Mouse (Mus musculus) midbrain, embryonic 14.5 days (tissue): ENCODE data around the gene Fgfr2. TPM values are rescaled to one million over a fixed set of nuclear protein-coding genes. Genes with fewer than 3 reads are reported as not detected.

Experiments used
- ATAC-seq: fragments of 200-750 bp; cut with Nextera tagmentation; 2 replicates; pipeline ENCODE4 v1.8.0; 2017; ENCODE audit warnings: moderate number of reproducible peaks, moderate library complexity; ENCODE audit not compliant: low FRiP score, low TSS enrichment
- DNase-seq: peaks from one replicate; pipeline ENCODE4 v3.0.0-alpha.2; 2015
- H3K27ac ChIP-seq: fragments of 300-500 bp; sonication (generic); replicated peaks from 2 replicates; pipeline ENCODE4 v1.5.1; 2014; ENCODE audit warnings: mild to moderate bottlenecking, low read depth, low read length, moderate library complexity
- H3K27me3 ChIP-seq: fragments of 300-500 bp; sonication (generic); 2 replicates; pipeline ENCODE4 v1.6.1; 2014; ENCODE audit warnings: low read length, control low read depth, mixed read lengths; ENCODE audit not compliant: control insufficient read depth, insufficient read depth
- H3K36me3 ChIP-seq: fragments of 300-500 bp; sonication (generic); 2 replicates; pipeline ENCODE4 v1.6.1; 2014; ENCODE audit warnings: low read length, control low read depth; ENCODE audit not compliant: control insufficient read depth, insufficient read depth
- H3K4me1 ChIP-seq: fragments of 300-500 bp; sonication (generic); 2 replicates; pipeline ENCODE4 v1.6.1; 2014; ENCODE audit warnings: mild to moderate bottlenecking, antibody characterized with exemption, low read length, control low read depth; ENCODE audit not compliant: control insufficient read depth, insufficient read depth
- H3K4me2 ChIP-seq: fragments of 300-500 bp; sonication (generic); 2 replicates; pipeline ENCODE4 v1.6.1; 2014; ENCODE audit warnings: mild to moderate bottlenecking, low read length, moderate library complexity
- H3K4me3 ChIP-seq: fragments of 300-500 bp; sonication (generic); replicated peaks from 2 replicates; pipeline ENCODE4 v1.5.1; 2014; ENCODE audit warnings: low read depth, low read length
- H3K9ac ChIP-seq: fragments of 300-500 bp; sonication (generic); replicated peaks from 2 replicates; pipeline ENCODE4 v1.6.1; 2014; ENCODE audit warnings: mild to moderate bottlenecking, low read length, moderate library complexity
- H3K9me3 ChIP-seq: fragments of 300-500 bp; sonication (generic); 2 replicates; pipeline ENCODE4 v1.6.1; 2016; ENCODE audit warnings: low read length, control low read depth, mixed read lengths; ENCODE audit not compliant: control insufficient read depth
- WGBS: fragments of 180-500 bp; shearing (Covaris S2); extraction: QIAGEN DNeasy Blood & Tissue Kit; methylation state at CpG from one replicate; pipeline ENCODE4 v1.1.7; 2014; 5-methylcytosine and 5-hydroxymethylcytosine counted together
- polyA plus RNA-seq: library from polyadenylated mRNA; unstranded; fragments of >200 nt; fragmentation: Nextera tagmentation; extraction: Ambion mirVana; gene quantifications from 2 replicates; pipeline ENCODE4 v1.2.1, GENCODE M21; 2014

Gene Fgfr2
- polyA plus RNA-seq, 1 experiment from 2014 or later: 28.1 TPM

DNA sequence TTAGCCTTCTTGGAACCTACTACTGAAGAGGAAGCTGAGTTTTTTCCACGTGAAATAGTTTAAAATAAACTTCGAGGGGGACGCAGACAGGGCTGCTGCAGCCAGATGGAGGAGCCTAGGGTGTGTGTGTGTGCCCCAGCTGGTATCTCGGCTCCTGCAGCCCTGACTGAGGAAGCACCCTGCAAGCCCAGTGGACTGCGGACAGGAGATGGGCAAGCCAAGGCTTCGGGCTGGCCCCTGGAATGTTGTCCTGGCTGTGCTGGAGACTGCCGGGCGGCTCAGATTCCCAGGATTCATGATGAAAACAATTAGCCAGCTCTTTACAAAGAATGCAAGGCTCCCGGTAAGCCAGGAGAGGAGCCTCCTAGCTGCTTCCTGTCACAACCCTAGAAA is 465.1 kb downstream of the Fgfr2 start:
- no peak overlapping the region for H3K4me3 ChIP-seq
- no peaks in the 10 kb centered on the region for H3K36me3 ChIP-seq
- ATAC-seq (no peak), DNase-seq (peak; percentile 21)
- H3K4me1 ChIP-seq: no peaks in the 10 kb centered on the region; the same call in 1 of the 2 replicates
- H3K27me3 ChIP-seq: no peaks in the 10 kb centered on the region
- no peak overlapping the region for H3K9ac ChIP-seq
- 24% methylated on average over 9 of the region's 9 CpGs for WGBS
- H3K27ac ChIP-seq: no peak overlapping the region
- H3K4me2 ChIP-seq: no peak overlapping the region
- H3K9me3 ChIP-seq: no peaks in the 10 kb centered on the region

DNA sequence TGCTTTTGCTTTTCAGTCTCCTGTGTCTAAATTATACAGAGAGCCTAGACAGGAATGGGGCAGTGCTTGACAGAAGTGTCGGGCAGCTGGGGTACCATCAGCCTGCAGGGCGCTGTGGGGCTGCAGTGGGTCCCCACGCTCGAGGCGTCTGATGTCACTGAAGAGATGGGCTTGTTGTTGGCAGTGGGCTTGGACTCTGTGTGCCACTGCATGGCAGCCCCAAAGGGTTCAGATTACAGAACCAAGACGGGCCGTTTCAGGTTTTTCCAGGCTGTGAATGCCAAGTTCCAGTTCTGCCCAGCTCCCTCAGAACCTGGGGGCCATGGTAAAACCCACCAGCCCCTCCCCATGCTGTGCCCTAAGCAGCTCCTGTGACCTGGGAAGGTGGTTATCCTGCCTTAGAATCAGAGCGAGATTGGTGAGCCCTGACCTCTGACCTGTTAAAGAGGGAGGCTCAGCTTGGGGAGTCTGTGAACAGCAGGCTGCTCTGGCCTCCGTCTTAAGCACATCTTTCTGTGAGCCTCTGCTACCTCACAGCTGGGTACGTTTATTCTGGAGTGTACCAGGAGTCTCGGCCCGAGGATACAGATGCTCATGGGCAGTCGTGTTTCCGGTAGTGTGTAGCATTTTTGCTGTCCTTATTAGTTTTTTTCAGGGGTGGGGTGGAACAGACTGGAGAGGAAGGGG is 465.6 kb downstream of the Fgfr2 start:
- 41% methylated on average over 14 of the region's 14 CpGs for WGBS
- ATAC-seq (no peak), DNase-seq (peak; percentile 12)
- H3K4me3 ChIP-seq: no peak overlapping the region
- no peaks in the 10 kb centered on the region for H3K36me3 ChIP-seq
- no peaks in the 10 kb centered on the region for H3K27me3 ChIP-seq
- H3K9ac ChIP-seq: no peak overlapping the region
- no peak overlapping the region for H3K4me2 ChIP-seq
- no peaks in the 10 kb centered on the region for H3K9me3 ChIP-seq
- H3K4me1 ChIP-seq: no peaks in the 10 kb centered on the region; the same call in 1 of the 2 replicates
- no peak overlapping the region for H3K27ac ChIP-seq

DNA sequence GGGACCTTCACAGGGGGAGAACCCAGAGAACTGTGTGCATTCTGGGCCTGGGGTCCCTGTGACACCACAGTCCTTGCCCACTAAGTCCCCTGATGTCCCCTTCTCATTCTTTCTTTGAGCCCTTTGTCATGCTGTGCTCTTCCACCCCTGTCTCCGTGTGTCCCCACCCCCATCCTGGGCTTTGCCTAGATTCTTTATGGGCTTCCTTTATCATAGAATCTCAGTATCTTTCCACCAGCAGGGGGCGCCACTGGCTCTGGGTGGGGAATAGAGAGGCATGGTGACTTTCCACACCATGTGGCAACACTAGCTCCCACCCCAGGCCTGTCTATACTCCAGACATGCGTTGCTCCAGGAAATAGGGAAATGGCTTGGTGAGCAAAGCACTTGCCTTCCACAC is 466.6 kb downstream of the Fgfr2 start:
- Histone ChIP-seq H3K27me3 (no peaks in the 10 kb centered on the region), H3K4me3 (no peak overlapping the region), H3K9ac (no peak overlapping the region), H3K27ac (no peak overlapping the region), H3K4me2 (no peak overlapping the region), H3K36me3 (no peaks in the 10 kb centered on the region), H3K4me1 (no peaks in the 10 kb centered on the region; the same call in 1 of the 2 replicates), H3K9me3 (no peaks in the 10 kb centered on the region)
- 4% methylated on average over 3 of the region's 3 CpGs for WGBS
- peak; percentile 41; the same call in 1 of the 2 replicates for ATAC-seq
- peak; percentile 88 for DNase-seq

DNA sequence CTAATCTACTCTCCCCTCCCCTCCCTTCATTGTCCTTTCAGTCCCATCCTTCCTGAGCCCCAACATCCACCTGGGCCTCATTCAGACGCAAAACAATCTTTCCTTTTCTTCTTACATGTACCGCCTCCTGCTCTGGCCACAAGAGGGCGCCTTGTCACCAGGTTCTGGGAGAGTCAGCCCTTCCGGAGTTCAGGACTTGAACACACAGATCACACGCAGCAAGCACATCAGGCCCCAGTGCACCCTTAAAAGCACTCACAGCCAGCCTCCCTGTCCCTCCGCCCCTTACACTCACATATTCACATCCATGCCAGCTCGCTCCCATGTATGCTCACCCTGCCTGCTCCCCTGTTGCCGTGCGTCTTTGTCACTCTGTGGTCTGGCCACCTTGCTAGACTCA is 467.1 kb downstream of the Fgfr2 start:
- Histone ChIP-seq H3K27me3 (no peaks in the 10 kb centered on the region), H3K27ac (no peak overlapping the region), H3K4me2 (no peak overlapping the region), H3K4me3 (no peak overlapping the region), H3K9me3 (no peaks in the 10 kb centered on the region), H3K4me1 (no peaks in the 10 kb centered on the region; the same call in 1 of the 2 replicates), H3K9ac (no peak overlapping the region), H3K36me3 (no peaks in the 10 kb centered on the region)
- 16% methylated on average over 9 of the region's 9 CpGs for WGBS
- peak; percentile 95 for DNase-seq
- peak; percentile 65 for ATAC-seq

DNA sequence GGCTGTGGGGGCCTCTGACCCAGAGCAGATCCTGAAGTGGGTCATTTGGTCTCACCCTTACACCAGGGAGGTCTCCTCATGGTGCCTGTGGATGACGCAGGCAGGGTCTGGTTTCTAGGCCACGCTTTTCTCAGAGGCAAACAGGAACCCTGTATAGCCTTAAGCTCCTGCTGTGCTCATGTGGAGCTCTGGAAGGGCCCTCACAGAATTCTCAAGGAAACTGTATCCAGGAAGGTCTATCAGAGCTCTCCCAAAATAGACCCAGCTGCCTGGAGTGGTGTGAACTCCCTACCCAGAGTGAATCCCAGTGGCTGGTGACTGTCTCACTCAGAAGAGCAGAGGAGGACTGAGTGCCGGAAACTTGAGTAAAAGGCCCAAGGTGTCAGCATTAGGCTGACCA is 468.7 kb downstream of the Fgfr2 start:
- no peak overlapping the region for H3K4me3 ChIP-seq
- H3K9me3 ChIP-seq: no peaks in the 10 kb centered on the region
- WGBS: 83% methylated on average over 3 of the region's 3 CpGs
- no peak overlapping the region for H3K27ac ChIP-seq
- no peak overlapping the region for H3K9ac ChIP-seq
- no peaks in the 10 kb centered on the region; the same call in 1 of the 2 replicates for H3K4me1 ChIP-seq
- no peak overlapping the region for H3K4me2 ChIP-seq
- ATAC-seq (no peak), DNase-seq (no peak)
- H3K36me3 ChIP-seq: no peaks in the 10 kb centered on the region
- H3K27me3 ChIP-seq: no peaks in the 10 kb centered on the region

DNA sequence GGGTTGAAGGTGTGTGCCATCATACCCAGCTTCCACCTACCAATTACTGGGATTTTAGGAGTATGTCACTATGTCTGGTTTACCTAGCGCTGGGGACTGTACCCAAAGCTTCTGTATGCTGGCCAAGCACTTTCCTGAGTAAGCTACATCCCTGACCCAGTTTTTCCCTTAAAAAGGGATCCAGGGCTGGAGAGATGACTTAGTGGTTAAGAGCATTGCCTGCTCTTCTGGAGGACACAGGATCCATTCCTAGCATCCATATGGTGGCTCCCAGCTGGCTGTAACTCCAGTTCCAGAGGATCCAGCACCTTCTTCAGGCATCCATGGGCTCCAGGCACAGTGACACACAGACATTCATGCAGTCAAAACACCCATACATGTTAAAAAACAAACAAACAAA is 476.6 kb downstream of the Fgfr2 start:
- 100% methylated on average over 1 of the region's 1 CpGs for WGBS
- H3K4me2 ChIP-seq: no peak overlapping the region
- no peaks in the 10 kb centered on the region for H3K9me3 ChIP-seq
- ATAC-seq (no peak), DNase-seq (no peak)
- peaks cover 2% of the 10 kb centered on the region; the same call in 1 of the 2 replicates for H3K36me3 ChIP-seq
- H3K9ac ChIP-seq: no peak overlapping the region
- H3K4me3 ChIP-seq: no peak overlapping the region
- H3K27me3 ChIP-seq: no peaks in the 10 kb centered on the region
- H3K4me1 ChIP-seq: no peaks in the 10 kb centered on the region
- H3K27ac ChIP-seq: no peak overlapping the region

DNA sequence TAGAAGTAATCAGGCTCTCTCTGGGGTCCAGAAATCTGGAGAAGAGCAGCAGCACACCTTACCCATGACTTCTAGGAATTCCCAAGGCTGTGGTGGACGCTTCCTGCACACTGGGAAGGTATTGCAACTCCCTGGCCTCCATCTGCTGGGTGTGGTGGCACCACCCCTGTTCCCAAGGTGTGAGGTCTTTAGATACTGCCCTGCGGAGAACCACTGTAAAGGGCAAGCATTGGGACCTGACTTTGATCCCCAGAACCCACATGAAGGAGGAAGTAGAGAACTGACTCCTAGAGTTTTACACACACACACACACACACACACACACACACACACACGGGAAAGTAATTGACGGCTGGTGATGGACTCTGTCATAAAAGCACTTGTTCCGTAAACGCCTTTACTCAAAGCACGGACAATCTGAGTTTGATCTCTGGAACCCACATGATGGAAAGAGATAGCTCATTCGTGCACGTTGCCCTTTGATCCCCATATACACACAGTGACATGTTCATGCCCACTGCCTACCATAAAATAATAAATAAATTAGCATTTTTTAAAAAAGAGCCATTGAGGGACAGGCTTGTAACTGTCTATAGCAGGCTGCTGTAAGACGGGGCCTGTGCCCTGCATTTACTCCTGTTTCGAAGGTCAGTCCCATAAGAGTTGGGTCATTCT is 478.4 kb downstream of the Fgfr2 start:
- 85% methylated on average over 11 of the region's 11 CpGs for WGBS
- Histone ChIP-seq H3K27ac (no peak overlapping the region), H3K36me3 (peaks cover 3% of the 10 kb centered on the region; the same call in 1 of the 2 replicates), H3K9me3 (no peaks in the 10 kb centered on the region), H3K4me3 (no peak overlapping the region), H3K27me3 (no peaks in the 10 kb centered on the region), H3K4me2 (no peak overlapping the region), H3K9ac (no peak overlapping the region), H3K4me1 (no peaks in the 10 kb centered on the region; the same call in 1 of the 2 replicates)
- ATAC-seq (no peak), DNase-seq (no peak)

DNA sequence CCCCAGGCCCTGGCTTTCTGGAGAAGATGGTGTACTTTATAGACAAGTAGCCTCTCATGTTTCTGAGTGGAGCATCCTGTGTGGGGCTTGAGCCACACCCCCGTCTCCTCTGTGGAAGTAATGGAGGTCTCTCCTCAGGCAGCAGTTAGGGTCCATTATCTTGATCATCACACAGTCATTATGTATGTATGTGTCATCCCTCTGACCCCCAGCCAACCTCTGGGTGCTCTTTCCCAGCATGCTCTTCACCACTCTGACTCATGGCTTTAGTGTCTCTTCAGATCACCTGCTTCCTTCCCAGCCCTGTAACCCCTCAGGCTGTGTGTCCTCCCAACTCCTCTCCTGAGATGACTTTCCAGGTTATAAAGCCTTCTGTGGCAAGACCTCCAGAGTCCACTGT is 481.5 kb downstream of the Fgfr2 start:
- no peak overlapping the region for H3K4me2 ChIP-seq
- no peak overlapping the region for H3K4me3 ChIP-seq
- no peak overlapping the region for H3K9ac ChIP-seq
- no peaks in the 10 kb centered on the region for H3K27me3 ChIP-seq
- H3K4me1 ChIP-seq: peaks cover 4% of the 10 kb centered on the region; the same call in 1 of the 2 replicates
- ATAC-seq (no peak), DNase-seq (no peak)
- H3K9me3 ChIP-seq: no peaks in the 10 kb centered on the region
- 88% methylated on average over 1 of the region's 1 CpGs for WGBS
- H3K36me3 ChIP-seq: peaks cover 3% of the 10 kb centered on the region; the same call in 1 of the 2 replicates
- no peak overlapping the region for H3K27ac ChIP-seq

DNA sequence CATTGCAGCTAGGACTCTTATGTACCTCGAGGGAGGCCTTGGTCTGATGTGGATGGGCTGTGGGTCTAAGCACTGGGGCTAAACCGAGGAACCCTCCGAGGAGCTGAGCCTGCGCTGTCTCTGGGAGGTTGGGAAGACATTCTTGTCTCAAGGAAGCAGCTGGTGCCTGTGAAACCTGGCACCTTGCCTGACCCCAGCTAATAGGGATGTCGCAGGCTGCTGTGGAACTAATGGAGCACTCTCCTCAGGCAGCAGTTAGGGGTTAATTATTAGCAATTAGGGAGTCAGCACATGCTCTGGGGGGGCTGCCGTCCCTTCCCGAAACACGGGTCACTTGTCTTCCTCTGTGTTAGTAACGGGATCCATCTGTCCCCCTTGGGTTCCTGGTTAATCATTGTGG is 482.2 kb downstream of the Fgfr2 start:
- Histone ChIP-seq H3K4me1 (peaks cover 4% of the 10 kb centered on the region; the same call in 1 of the 2 replicates), H3K9ac (no peak overlapping the region), H3K27ac (no peak overlapping the region), H3K9me3 (no peaks in the 10 kb centered on the region), H3K36me3 (peaks cover 3% of the 10 kb centered on the region; the same call in 1 of the 2 replicates), H3K27me3 (no peaks in the 10 kb centered on the region), H3K4me2 (no peak overlapping the region), H3K4me3 (no peak overlapping the region)
- 49% methylated on average over 9 of the region's 9 CpGs for WGBS
- ATAC-seq (no peak), DNase-seq (peak; percentile 32)
